8 mouse cellular contexts compared by ENCODE assay signal in genomic region chr13:106935871-106936255, GRCm38 (mm10). TPM values are rescaled to one million over a fixed set of nuclear protein-coding genes. Genes with fewer than 3 reads are reported as not detected.
DNase-seq lines count a peak whose midpoint lies in the region; ATAC-seq lines count a peak whose summit lies in the region.

No protein-coding gene starts in this region.

- peak overlapping the region; percentile 91 for H3K9ac ChIP-seq in lung, embryonic 16.5 days (ENCODE audit: low read length)
- H3K9ac ChIP-seq in limb, embryonic 11.5 days (ENCODE audit: low read length), result no peak overlapping the region; the same call in 1 of the 2 replicates
- H3K9ac ChIP-seq in neural tube, embryonic 14.5 days (replicated peaks; ENCODE audit: low read depth, low read length), result peak overlapping the region; percentile 75

- H3K4me2 ChIP-seq in lung, embryonic 16.5 days (ENCODE audit: low read depth, low read length), result peak overlapping the region; percentile 51
- peak overlapping the region; percentile 52 for H3K4me2 ChIP-seq in limb, embryonic 11.5 days (ENCODE audit: low read depth, severe bottlenecking)
- H3K4me2 ChIP-seq in neural tube, embryonic 14.5 days (ENCODE audit: low read depth, low read length), result peak overlapping the region; percentile 61

- peak overlapping the region; percentile 84 for H3K27ac ChIP-seq in lung, embryonic 16.5 days (ENCODE audit: low read length)
- no peak overlapping the region for H3K27ac ChIP-seq in limb, embryonic 11.5 days (replicated peaks; ENCODE audit: low read depth, low read length)
- peak overlapping the region; percentile 61; the same call in 1 of the 2 replicates for H3K27ac ChIP-seq in neural tube, embryonic 14.5 days (ENCODE audit: low read depth, low read length)

- H3K36me3 ChIP-seq in lung, embryonic 16.5 days (ENCODE audit: control insufficient read depth, insufficient read depth, low read length), result no peaks in the 10 kb centered on the region
- H3K36me3 ChIP-seq in limb, embryonic 11.5 days (ENCODE audit: control insufficient read depth, insufficient read depth, low read length), result no peaks in the 10 kb centered on the region
- no peaks in the 10 kb centered on the region for H3K36me3 ChIP-seq in neural tube, embryonic 14.5 days (ENCODE audit: control insufficient read depth, insufficient read depth, low read length)

- DNase-seq in lung, adult 18-20 months, result no peak
- no peak for DNase-seq in limb, embryonic 11.5 days (ENCODE audit: low spot score)
- DNase-seq in cerebellum, adult 9-11 months, result no peak
- DNase-seq in spleen, adult 18-20 months, result no peak
- no peak for DNase-seq in urinary bladder, postnatal 10 days (ENCODE audit: low spot score)

- peak overlapping the region; percentile 98 for H3K4me3 ChIP-seq in lung, embryonic 16.5 days (ENCODE audit: low read length)
- peak overlapping the region; percentile 90 for H3K4me3 ChIP-seq in limb, embryonic 11.5 days (ENCODE audit: low read depth, low read length)
- peak overlapping the region; percentile 60 for H3K4me3 ChIP-seq in neural tube, embryonic 14.5 days (ENCODE audit: low read depth, low read length)

- H3K9me3 ChIP-seq in lung, embryonic 16.5 days (ENCODE audit: control insufficient read depth, low read length), result no peaks in the 10 kb centered on the region
- no peaks in the 10 kb centered on the region for H3K9me3 ChIP-seq in limb, embryonic 11.5 days (ENCODE audit: control insufficient read depth, low read length)
- H3K9me3 ChIP-seq in neural tube, embryonic 14.5 days (ENCODE audit: control insufficient read depth, low read length), result no peaks in the 10 kb centered on the region

- H3K4me1 ChIP-seq in lung, embryonic 16.5 days (replicated peaks; ENCODE audit: control insufficient read depth, insufficient read depth, low read length), result peaks cover 6% of the 10 kb centered on the region
- no peaks in the 10 kb centered on the region for H3K4me1 ChIP-seq in limb, embryonic 11.5 days (ENCODE audit: control insufficient read depth, insufficient read depth, low read length)
- 0 out of 2 replicates have a peak, but pooled peaks cover 5% of the 10 kb centered on the region for H3K4me1 ChIP-seq in neural tube, embryonic 14.5 days (ENCODE audit: control insufficient read depth, insufficient read depth, low read length)

- no peaks in the 10 kb centered on the region for H3K27me3 ChIP-seq in lung, embryonic 16.5 days (ENCODE audit: control insufficient read depth, insufficient read depth, low read depth, low read length)
- no peaks in the 10 kb centered on the region for H3K27me3 ChIP-seq in limb, embryonic 11.5 days (ENCODE audit: control insufficient read depth, insufficient read depth, low read length)
- H3K27me3 ChIP-seq in neural tube, embryonic 14.5 days (ENCODE audit: control insufficient read depth, insufficient read depth, low read length), result no peaks in the 10 kb centered on the region

- 3% methylated on average over 9 of the region's 9 CpGs for WGBS in lung, embryonic 16.5 days
- 11% methylated on average over 9 of the region's 9 CpGs for WGBS in limb, embryonic 11.5 days
- WGBS in neural tube, embryonic 14.5 days, result 7% methylated on average over 9 of the region's 9 CpGs

- ATAC-seq in lung, embryonic 16.5 days (ENCODE audit: low read depth), result no peak
- peak; percentile 51 for ATAC-seq in erythroblast, adult 5-6 weeks (replicated peaks; ENCODE audit: low FRiP score, poor library complexity, severe bottlenecking)
- no peak for ATAC-seq in limb, embryonic 11.5 days (ENCODE audit: insufficient number of reproducible peaks, low FRiP score, low TSS enrichment, low read depth)
- no peak for ATAC-seq in neural tube, embryonic 14.5 days (ENCODE audit: low read depth)

RNA-seq across cellular contexts. Expression of gene Ipo11, which starts 0.9 kb away (rescaled TPM):
- polyA plus RNA-seq in lung, embryonic 16.5 days (2015; fragmentation: Nextera tagmentation; extraction: Ambion mirVana), result 50.7 and 55.2 TPM in 2 replicates
- total RNA-seq in erythroblast, adult 5-6 weeks (2015; ENCODE audit: low replicate concordance), result 22.9 and 28.8 TPM in 2 replicates
- 14.8 and 16.0 TPM in 2 replicates for total RNA-seq in erythroblast, adult 5-6 weeks (2017; ENCODE audit: low replicate concordance)
- polyA plus RNA-seq in limb, embryonic 11.5 days (2014; fragmentation: Nextera tagmentation; extraction: Ambion mirVana), result 69.2 and 70.5 TPM in 2 replicates
- polyA plus RNA-seq in neural tube, embryonic 14.5 days (2014; fragmentation: Nextera tagmentation; extraction: Ambion mirVana), result 42.4 and 45.1 TPM in 2 replicates

RNA-seq across cellular contexts. Expression of gene Dimt1, which starts 11.1 kb away (rescaled TPM):
- polyA plus RNA-seq in lung, embryonic 16.5 days (2015; fragmentation: Nextera tagmentation; extraction: Ambion mirVana), result 35.3 and 41.7 TPM in 2 replicates
- 7.1 and 12.1 TPM in 2 replicates for total RNA-seq in erythroblast, adult 5-6 weeks (2015; ENCODE audit: low replicate concordance)
- total RNA-seq in erythroblast, adult 5-6 weeks (2017; ENCODE audit: low replicate concordance), result 3.3 and 7.1 TPM in 2 replicates
- 56.4 and 58.6 TPM in 2 replicates for polyA plus RNA-seq in limb, embryonic 11.5 days (2014; fragmentation: Nextera tagmentation; extraction: Ambion mirVana)
- 40.3 and 44.7 TPM in 2 replicates for polyA plus RNA-seq in neural tube, embryonic 14.5 days (2014; fragmentation: Nextera tagmentation; extraction: Ambion mirVana)
